Mouse (Mus musculus): ENCODE results near the gene Ryk.
A peak's percentile ranks its signal among the peaks of the same experiment; 100 is the strongest.

Ryk gene

DNA sequence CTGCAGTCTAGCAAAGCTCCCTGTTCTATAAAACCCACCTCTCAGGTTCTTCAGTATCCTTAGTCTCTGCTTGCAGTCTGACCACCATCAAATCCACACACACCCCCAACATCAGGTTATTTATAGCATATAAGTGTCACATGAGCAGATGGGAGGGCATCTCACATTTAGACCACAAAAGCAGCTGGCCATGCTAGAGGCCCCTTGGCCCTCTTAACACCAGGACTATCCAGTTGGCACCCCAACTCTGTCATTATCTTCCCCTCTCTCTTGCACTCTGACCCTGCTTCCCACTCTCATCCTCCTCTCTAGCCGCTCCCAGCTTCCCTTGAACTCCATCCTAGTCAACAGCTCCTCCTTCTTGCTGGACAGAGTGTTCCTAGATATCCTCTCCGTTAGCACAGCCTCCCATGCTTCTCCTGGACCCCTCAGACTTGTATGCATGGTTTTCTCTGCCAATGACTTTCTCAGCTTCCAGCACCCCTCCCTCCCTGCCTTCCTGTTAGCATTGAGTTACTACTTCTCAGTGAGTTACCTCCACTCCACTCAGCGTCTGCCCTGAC lies 80.7 kb downstream of the Ryk start:
- Histone ChIP-seq H3K4me3 (replicated peaks; ENCODE audit: low read length) (no peak overlapping the region), H3K27me3 (ENCODE audit: insufficient read depth, low read length) (no peaks in the 10 kb centered on the region), H3K4me1 (replicated peaks; ENCODE audit: low read depth, low read length) (peaks cover 3% of the 10 kb centered on the region; the same call in 1 of the 2 replicates), H3K36me3 (ENCODE audit: insufficient read depth, low read length) (peaks cover 9% of the 10 kb centered on the region), H3K9me3 (ENCODE audit: low read length) (no peaks in the 10 kb centered on the region)
- no peak for TF ChIP-seq CTCF (conservative IDR thresholded peaks at IDR 0.05; ENCODE audit: low read length)
- no peak for TF ChIP-seq POU5F1 (IDR thresholded peaks at IDR 0.05; ENCODE audit: borderline replicate concordance, low read length)
- TF ChIP-seq NANOG (IDR thresholded peaks at IDR 0.05; ENCODE audit: borderline replicate concordance, low read length), result no peak

DNA sequence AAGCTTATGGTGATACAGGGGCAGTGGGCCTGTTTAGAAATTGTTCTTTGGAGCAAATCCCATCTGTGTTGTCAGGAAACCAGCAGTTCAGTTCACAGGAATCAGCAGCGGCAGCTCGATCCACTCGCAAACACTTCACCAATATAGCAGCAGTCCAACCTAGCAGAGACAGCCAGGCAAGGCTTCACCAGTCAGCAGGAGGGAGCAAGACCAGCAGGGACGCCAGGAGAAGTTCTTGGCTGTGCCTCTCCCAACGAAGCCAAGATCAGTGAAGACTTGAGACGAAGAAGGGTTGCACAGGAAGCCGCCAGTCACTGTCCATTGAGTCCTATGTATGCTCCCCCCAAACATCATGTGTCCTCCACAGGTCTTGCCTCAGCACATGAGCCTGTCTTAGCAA lies 81.4 kb downstream of the Ryk start:
- TF ChIP-seq POU5F1 (IDR thresholded peaks at IDR 0.05; ENCODE audit: borderline replicate concordance, low read length) (no peak), CTCF (conservative IDR thresholded peaks at IDR 0.05; ENCODE audit: low read length) (no peak), NANOG (IDR thresholded peaks at IDR 0.05; ENCODE audit: borderline replicate concordance, low read length) (no peak)
- no peaks in the 10 kb centered on the region for H3K27me3 ChIP-seq (ENCODE audit: insufficient read depth, low read length)
- H3K36me3 ChIP-seq (ENCODE audit: insufficient read depth, low read length), result peaks cover 4% of the 10 kb centered on the region
- no peaks in the 10 kb centered on the region for H3K9me3 ChIP-seq (ENCODE audit: low read length)
- H3K4me1 ChIP-seq (replicated peaks; ENCODE audit: low read depth, low read length), result peaks cover 3% of the 10 kb centered on the region; the same call in 1 of the 2 replicates
- H3K4me3 ChIP-seq (replicated peaks; ENCODE audit: low read length), result no peak overlapping the region

DNA sequence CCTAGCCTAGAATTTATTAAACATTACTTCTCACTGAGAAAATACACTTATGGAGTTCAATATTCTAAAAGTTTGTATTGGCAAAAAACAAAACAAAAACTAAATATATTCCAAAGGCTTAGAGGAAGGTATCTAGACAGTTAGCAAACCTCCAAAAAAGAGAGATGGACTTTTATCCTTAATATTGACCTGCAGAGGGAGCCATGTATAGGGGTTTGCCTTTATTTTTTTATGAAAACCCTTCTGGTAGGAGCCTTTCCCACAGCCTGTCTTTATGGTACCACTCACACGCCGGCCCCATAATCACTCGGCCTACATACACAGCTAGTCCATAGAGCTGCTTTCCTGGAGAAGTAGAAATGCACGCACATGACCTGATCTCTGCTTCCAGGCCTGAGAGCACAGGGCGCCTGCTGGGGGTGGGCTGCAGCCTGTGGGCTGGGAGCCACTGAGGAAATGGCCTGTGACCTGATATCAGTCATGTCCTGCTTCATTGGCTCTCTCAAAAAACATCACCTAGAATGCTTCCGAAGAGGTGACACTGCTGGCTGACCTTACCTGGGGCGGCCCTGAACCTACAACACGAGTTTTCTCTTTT lies 82.9 kb downstream of the Ryk start:
- Histone ChIP-seq H3K4me1 (replicated peaks; ENCODE audit: low read depth, low read length) (peaks cover 3% of the 10 kb centered on the region; the same call in 1 of the 2 replicates), H3K36me3 (ENCODE audit: insufficient read depth, low read length) (no peaks in the 10 kb centered on the region), H3K4me3 (replicated peaks; ENCODE audit: low read length) (no peak overlapping the region), H3K27me3 (ENCODE audit: insufficient read depth, low read length) (no peaks in the 10 kb centered on the region), H3K9me3 (ENCODE audit: low read length) (no peaks in the 10 kb centered on the region)
- TF ChIP-seq CTCF (conservative IDR thresholded peaks at IDR 0.05; ENCODE audit: low read length) (0 out of 2 replicates have a peak, but pooled peaks have one; percentile 8), POU5F1 (IDR thresholded peaks at IDR 0.05; ENCODE audit: borderline replicate concordance, low read length) (no peak)

DNA sequence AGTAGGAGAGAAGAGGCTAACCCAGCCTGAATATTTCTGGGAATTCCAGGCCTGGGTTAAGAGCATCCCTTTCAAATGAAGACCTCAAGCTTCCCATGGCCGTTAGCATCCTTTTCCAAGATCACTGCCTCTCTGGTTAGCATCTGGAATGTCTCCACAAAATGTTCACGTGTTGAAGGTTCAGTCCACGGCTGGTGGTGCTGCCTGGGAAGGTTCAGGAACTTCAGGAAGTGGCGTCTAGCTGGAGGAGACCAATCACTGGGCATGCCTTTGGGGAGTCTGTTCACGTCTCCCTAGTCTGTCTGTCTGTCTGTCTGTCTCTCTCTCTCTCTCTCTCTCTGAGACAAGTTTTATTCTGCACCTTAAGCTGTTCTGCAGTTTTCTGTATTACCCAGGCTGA lies 84.8 kb downstream of the Ryk start:
- peaks cover 14% of the 10 kb centered on the region for H3K4me1 ChIP-seq (replicated peaks; ENCODE audit: low read depth, low read length)
- no peaks in the 10 kb centered on the region for H3K9me3 ChIP-seq (ENCODE audit: low read length)
- no peaks in the 10 kb centered on the region for H3K27me3 ChIP-seq (ENCODE audit: insufficient read depth, low read length)
- no peaks in the 10 kb centered on the region for H3K36me3 ChIP-seq (ENCODE audit: insufficient read depth, low read length)
- no peak overlapping the region for H3K4me3 ChIP-seq (replicated peaks; ENCODE audit: low read length)
- no peak for TF ChIP-seq NANOG (IDR thresholded peaks at IDR 0.05; ENCODE audit: borderline replicate concordance, low read length)
- no peak for TF ChIP-seq CTCF (conservative IDR thresholded peaks at IDR 0.05; ENCODE audit: low read length)
- no peak for TF ChIP-seq POU5F1 (IDR thresholded peaks at IDR 0.05; ENCODE audit: borderline replicate concordance, low read length)

DNA sequence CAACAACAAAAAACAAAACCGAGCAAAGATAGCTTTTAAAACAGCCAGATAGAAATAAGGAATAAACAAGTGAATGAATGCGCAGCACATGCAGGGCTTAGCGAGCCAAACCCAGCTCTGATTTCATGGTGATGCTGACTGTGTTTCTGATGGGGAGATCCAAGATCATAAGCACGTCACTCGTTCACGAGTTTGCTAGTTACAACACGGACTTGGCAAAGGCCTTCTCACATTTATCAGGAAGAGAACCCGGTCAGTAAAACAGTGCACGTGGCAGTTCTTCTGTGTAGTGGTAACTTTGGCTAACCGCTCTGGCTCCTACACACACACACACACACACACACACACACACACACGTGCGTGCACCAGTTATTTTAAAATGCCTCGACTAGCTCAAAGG lies 87.1 kb downstream of the Ryk start:
- H3K27me3 ChIP-seq (ENCODE audit: insufficient read depth, low read length), result no peaks in the 10 kb centered on the region
- no peaks in the 10 kb centered on the region for H3K9me3 ChIP-seq (ENCODE audit: low read length)
- H3K4me3 ChIP-seq (replicated peaks; ENCODE audit: low read length), result no peak overlapping the region
- TF ChIP-seq NANOG (IDR thresholded peaks at IDR 0.05; ENCODE audit: borderline replicate concordance, low read length), result no peak
- no peak for TF ChIP-seq POU5F1 (IDR thresholded peaks at IDR 0.05; ENCODE audit: borderline replicate concordance, low read length)
- no peaks in the 10 kb centered on the region for H3K36me3 ChIP-seq (ENCODE audit: insufficient read depth, low read length)
- peaks cover 21% of the 10 kb centered on the region for H3K4me1 ChIP-seq (replicated peaks; ENCODE audit: low read depth, low read length)

DNA sequence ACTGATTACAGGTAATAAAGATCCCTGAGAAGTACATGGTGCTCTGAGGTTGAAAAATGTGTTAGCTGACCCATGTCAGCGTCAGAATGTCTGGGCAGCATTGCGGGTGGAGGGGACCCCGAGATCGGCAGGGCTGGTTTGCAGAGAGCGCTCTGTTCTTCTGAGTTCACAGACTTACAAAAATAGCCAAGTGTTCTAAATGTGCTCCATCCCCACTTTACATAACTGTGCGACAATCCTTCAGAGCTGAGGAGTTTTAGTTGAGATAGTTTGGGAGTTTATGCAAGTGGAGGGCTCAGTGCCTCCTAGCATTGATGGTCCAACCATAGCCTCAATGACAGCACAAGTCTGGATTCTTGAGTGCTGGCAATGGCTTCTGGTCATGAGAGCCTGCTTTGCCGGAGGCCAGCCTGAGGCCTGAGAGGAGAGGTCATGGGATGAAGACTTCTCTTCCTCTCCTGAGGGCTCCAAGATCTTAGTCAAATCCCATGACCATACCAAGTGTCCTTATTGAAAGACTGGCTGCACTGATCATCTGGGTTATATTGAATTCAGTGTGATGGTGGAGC lies 88.2 kb downstream of the Ryk start:
- H3K4me1 ChIP-seq (replicated peaks; ENCODE audit: low read depth, low read length), result peaks cover 21% of the 10 kb centered on the region
- no peak overlapping the region for H3K4me3 ChIP-seq (replicated peaks; ENCODE audit: low read length)
- TF ChIP-seq NANOG (IDR thresholded peaks at IDR 0.05; ENCODE audit: borderline replicate concordance, low read length) (no peak), POU5F1 (IDR thresholded peaks at IDR 0.05; ENCODE audit: borderline replicate concordance, low read length) (no peak)
- H3K36me3 ChIP-seq (ENCODE audit: insufficient read depth, low read length), result no peaks in the 10 kb centered on the region
- no peaks in the 10 kb centered on the region for H3K27me3 ChIP-seq (ENCODE audit: insufficient read depth, low read length)
- no peaks in the 10 kb centered on the region for H3K9me3 ChIP-seq (ENCODE audit: low read length)

DNA sequence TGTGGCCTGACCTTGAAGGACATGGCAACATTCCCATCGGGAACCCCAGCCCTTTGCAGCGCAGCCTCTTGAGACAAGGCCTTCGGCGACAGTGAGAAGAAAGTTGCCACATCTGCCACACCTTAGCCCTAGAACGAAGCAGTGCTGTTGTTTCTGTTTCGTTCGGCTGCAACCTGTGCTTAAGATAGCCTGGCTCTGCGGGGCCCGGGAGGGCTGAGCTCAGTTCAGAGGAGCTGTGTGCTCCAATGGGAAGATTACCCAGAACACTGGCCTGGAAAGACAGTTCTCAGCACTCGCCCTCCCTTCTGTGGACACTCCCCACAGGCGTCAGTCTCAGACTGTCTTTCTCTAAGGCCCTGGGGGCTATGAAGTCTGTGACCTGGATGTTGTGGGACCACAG lies 89.1 kb downstream of the Ryk start:
- H3K4me1 ChIP-seq (replicated peaks; ENCODE audit: low read depth, low read length), result peaks cover 21% of the 10 kb centered on the region
- peak overlapping the region; percentile 35; the same call in 1 of the 2 replicates for H3K4me3 ChIP-seq (replicated peaks; ENCODE audit: low read length)
- TF ChIP-seq POU5F1 (IDR thresholded peaks at IDR 0.05; ENCODE audit: borderline replicate concordance, low read length) (no peak), NANOG (IDR thresholded peaks at IDR 0.05; ENCODE audit: borderline replicate concordance, low read length) (no peak), CTCF (conservative IDR thresholded peaks at IDR 0.05; ENCODE audit: low read length) (no peak)

DNA sequence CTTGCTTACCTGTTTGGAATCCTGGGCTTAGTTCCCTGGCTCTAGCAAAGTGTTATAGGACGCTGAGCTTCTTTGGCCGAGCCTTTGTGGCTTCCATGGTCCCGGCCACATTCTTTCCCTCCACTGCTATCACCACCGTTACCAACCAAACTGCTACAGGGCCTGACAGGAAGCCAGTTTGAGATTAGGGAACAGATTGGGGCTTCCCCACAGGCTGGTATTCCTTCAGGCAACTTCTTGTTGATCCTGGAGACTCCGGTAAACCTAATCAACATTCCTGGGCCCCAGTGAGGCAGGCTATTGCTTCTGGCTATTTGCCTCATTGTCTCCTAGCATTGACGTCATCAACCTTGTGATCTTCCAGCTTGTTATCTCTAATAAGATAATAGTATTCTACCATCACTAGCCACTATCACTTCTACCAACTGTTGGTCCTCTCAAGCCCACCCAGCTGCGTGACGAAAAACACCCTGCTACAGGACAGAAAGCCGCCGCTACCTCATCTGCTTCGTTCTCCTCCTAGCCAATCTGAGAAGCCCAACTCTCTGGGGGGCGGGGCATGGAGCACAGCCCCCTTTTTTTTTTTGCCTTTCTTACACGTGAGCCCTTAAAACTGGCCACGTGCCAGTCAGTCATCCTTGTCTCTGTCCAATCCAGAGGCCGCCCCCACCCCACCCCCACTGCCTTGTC lies 90.1 kb downstream of the Ryk start:
- Histone ChIP-seq H3K9me3 (ENCODE audit: low read length) (no peaks in the 10 kb centered on the region), H3K4me3 (replicated peaks; ENCODE audit: low read length) (peak overlapping the region; percentile 35), H3K4me1 (replicated peaks; ENCODE audit: low read depth, low read length) (peaks cover 20% of the 10 kb centered on the region), H3K27me3 (ENCODE audit: insufficient read depth, low read length) (no peaks in the 10 kb centered on the region), H3K36me3 (ENCODE audit: insufficient read depth, low read length) (no peaks in the 10 kb centered on the region)
- no peak for TF ChIP-seq POU5F1 (IDR thresholded peaks at IDR 0.05; ENCODE audit: borderline replicate concordance, low read length)
- no peak for TF ChIP-seq CTCF (conservative IDR thresholded peaks at IDR 0.05; ENCODE audit: low read length)
- no peak for TF ChIP-seq NANOG (IDR thresholded peaks at IDR 0.05; ENCODE audit: borderline replicate concordance, low read length)

More for the DNA sequence above, 89.1 kb downstream of the Ryk start:
- Histone ChIP-seq H3K27me3 (ENCODE audit: insufficient read depth, low read length) (no peaks in the 10 kb centered on the region), H3K36me3 (ENCODE audit: insufficient read depth, low read length) (no peaks in the 10 kb centered on the region), H3K9me3 (ENCODE audit: low read length) (no peaks in the 10 kb centered on the region)
